Mouse (Mus musculus) retina, embryonic 14.5 days (tissue): ENCODE measurements around the gene Zc3hav1.

Experiments
- DNase-seq: peaks from one replicate; pipeline ENCODE4 v3.0.0-alpha.2; 2015; ENCODE audit warnings: low spot score

Zc3hav1 gene

DNA sequence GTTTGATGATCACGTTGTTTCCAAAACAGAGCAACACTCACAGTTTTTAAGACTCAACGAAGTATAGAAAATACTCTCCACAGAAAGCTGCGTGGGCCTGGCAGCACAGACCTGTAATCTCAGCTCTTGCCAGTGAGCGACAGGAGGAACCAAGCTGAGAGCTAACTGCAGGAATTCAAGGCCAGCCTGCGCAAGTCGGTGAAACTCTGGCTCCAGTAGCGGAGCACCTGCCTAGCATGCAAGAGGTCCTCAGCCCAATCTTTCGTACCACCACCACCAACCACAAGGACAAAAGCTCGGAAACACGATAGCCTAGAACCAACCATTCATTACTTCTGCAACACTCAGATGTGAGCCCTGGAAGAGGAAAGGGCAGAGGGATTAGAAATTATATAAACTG is 2.0 kb downstream of the Zc3hav1 start:
- DNase-seq = peak; percentile 28

DNA sequence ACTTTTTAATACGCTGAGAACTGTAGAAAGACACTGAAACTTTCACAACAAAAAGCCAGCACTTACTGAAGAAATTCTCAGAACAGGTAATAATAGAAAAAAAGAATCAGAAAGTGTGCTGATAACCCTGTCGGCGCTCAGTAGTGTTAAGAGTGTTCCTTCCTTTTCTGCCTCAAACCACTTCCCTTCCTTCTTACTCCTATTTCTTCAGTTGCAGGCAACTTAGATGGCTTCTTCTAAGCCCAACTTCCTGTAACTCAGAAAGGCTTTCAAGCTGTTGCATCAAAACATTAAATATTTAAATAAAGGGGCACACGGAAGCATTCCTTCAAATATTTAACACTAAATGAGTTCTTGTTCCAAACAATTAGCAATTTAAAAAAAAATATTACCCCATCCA is 2.5 kb downstream of the Zc3hav1 start:
- peak; percentile 6 for DNase-seq

DNA sequence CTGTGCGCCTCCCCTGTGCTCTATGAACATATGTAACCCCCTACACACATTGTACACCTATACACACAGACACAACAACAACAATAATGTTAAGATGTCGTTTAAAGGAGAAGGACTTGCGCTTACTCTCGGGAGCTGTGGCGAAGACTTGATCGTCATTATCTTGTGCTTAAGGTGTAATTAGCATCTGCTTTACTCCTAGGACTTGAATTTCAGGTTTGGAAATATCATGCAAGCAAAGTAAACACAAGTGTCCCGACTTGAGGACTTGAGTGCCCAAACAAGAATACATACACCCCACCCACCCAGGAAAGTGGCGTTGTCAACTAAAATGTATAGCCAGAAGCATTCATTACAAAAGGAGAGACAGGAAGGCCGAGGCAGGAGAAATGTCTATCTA is 4.6 kb downstream of the Zc3hav1 start:
- no peak for DNase-seq

DNA sequence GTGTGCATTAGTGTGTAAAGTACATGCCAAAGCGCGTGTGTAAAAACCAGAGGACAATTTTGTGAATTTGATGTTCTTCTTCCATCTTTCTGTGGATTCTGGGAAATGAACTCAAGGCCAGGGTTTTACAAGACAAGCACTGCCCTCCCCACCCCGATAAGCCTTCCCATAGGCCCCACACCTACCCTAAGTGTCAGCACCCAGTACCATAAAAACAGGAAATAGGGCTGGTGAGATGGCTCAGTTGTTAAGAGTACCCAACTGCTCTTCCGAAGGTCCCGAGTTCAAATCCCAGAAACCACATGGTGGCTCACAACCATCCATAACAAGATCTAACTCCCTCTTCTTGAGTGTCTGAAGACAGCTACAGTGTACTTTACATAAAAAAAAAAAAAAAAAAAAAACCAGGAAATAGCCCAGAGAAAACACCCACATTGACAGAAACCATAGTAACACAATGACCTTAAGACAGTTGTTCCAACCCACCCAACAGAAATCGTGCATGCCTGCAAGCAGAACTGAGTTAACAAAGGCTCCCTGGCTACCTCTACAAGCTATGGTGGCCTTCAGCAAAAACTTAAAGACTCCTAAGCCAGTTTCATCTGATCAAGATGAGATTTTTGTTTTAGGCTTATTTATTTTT is 5.5 kb downstream of the Zc3hav1 start:
- DNase-seq = no peak

DNA sequence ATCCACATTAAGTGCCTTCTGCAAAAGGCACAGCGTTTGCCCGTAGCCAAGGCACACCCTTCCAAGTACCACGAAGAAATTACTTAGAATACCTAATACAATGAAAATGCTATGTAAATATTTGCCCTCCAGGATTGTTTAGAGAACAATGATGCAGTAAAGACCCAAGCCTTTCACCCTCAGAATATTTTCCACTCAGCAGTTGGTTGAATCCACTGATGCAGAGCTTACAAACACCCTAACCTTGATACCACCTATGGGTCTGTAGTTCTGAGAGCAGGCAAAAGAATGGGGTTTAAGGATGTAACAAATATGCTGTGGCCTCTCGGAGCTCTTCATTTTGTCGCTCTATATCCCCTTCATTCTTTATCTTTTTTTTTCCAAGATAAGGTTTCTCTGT is 6.5 kb downstream of the Zc3hav1 start:
- no peak for DNase-seq

DNA sequence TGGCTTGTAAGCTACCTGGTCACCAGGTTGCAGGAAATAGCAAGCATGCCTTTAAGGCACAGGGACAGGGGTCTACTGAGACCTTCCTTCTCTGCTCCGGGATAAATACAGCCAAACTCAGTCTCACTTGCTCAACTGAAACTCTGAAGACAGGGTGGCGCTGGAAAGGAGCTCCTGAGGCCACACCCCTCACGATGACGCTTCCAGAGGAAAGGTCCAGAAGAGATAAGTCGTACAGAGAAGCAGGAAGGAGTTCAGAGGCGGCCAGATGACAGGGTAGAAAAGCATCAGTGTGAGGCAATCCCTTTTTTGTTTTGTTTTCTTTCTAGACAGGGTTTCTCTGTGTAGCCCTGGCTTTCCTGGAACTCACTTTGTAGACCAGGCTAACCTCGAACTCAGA is 8.6 kb downstream of the Zc3hav1 start:
- DNase-seq = no peak

DNA sequence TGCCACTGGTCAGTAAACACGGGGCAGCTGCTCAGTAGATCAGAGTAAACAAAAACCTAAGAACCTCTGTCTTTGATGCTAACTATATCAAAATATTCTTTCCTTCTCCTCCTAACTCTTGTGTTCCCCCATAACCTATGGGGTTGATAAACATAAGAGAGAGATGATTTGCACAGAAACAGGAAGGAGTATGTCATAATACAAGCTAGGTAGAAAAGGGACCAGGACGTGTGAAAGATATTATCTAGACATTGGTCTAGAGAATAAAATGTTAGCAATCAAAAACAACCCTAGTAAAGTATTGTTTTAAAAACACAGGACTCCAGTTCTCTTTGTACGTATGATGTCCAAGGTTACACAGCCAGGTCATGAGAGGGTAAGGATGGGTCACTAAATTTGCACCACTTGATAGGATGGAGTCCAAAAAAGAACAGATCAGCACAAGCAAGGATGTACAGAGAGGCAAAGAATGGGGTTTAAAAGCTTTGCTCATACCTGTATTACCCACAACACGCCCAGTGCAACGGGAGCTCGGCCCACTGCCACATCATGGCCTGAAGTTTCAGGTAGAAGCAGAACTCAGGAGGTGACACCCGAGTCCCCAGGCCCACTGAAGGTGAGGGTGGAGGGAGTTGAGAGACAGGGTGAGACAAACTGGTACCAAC is 10.3 kb downstream of the Zc3hav1 start:
- DNase-seq = no peak

DNA sequence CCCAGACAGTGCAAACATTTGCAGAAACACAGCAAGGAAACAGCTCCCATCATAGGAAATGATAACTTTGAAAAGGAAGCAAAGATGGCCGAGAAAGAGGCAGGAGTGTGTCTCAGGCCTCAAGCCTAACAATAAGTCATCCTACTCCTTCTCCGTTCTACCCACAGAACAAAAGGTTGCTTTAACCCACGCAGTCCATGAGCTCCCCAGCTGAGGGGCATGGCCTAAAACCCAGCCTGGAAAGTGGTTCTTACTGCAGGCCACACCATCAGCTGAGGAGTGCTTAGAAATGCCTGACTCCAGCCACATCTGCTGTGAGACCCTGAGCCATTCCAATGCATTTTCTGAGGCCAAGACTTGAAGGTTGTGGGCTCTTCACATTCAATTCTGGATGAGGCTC is 10.8 kb downstream of the Zc3hav1 start:
- no peak for DNase-seq

DNA sequence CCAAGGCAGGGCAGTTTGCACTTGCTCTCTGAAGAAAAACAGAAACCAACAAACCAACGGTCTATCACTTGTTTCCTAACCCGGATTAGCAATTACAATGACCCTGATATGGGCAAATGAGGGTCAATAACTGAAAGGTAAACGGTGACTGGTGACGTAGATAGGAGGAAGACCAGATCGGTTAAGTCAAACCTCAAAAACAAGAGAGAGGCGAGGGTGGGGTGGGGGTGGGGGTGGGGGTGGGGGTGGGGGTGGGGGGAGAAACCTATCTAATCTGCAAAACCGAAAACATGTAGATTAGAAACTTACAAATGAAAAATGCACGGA is 11.8 kb downstream of the Zc3hav1 start:
- no peak for DNase-seq

DNA sequence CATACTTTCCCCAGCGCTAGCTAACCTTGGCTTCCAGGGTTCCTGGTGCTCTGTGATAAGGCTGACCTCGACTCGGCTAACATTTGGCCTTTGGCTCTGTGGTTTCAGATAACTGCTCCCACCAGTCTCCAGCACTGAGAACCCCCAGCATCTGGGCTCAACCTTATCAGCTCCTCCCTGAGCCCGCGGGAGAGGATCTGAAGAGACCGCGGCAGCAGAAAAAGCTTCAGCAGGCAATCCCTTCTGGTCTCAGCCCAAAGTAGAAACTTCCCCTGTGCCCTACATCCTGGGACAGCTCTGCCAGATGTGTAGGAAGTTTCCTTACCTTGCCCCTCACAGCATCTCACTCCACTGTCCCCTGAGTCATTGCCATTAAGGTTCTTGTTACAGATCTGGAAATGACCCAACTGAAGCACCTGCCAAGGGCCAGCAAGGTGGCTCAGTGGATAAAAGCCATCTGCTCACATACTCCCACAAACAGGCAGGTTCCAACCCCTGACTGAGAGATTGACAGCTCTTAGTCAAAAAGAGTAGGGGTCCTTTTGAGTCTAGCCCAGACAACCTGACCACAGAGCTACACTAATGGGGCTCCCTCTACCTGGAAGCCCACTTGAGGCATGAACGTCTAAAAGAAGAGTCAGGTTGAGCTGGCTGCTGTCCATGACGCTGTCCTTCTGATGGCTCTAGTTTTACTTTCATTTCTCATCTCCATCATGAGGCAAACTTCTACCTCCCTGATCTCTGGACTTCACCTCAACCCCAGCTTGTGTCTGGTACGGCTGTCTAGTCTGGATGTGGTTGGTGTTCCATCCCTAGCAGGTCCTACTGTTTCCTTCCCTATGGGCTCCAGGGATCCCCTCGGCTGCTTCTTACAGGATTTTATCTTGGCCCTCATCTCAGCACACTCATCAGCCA is 12.4 kb downstream of the Zc3hav1 start:
- DNase-seq = no peak

DNA sequence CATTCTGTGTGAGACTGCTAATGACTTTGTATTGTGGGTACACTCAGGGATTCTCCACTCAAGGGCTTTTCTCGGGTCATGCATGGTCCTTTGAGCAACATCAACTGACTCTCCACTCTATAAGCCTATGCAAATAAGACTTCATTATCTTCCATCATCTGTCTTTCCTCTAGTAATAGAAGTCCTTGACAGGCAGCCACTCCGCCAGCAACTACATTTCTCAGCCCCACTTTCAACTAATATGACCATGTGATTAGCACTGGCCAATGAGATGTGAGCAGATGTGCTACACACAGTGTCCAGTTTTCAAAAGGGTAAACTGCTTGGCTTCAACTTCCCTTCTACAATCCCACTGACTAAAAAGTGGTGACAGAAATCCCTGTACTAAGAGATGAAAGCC is 15.3 kb downstream of the Zc3hav1 start:
- no peak for DNase-seq

DNA sequence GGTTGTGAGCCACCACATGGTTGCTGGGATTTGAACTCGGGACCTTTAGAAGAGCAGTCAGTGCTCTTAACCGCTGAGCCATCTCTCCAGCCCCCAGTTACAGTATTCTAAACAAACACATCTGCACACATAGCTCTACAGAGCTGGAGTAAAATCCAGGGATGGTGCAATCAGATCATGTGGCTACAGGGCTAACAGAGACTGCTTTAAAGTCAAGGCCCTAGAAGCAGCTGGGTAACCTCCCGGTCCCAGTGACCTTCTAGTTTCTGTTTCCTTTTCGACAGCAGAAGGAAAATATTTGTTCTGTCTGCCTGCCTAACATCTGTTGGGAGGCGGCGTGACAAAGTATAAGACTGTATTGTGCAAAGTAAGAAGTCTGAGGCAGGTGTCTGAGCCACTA is 16.5 kb downstream of the Zc3hav1 start:
- no peak for DNase-seq

DNA sequence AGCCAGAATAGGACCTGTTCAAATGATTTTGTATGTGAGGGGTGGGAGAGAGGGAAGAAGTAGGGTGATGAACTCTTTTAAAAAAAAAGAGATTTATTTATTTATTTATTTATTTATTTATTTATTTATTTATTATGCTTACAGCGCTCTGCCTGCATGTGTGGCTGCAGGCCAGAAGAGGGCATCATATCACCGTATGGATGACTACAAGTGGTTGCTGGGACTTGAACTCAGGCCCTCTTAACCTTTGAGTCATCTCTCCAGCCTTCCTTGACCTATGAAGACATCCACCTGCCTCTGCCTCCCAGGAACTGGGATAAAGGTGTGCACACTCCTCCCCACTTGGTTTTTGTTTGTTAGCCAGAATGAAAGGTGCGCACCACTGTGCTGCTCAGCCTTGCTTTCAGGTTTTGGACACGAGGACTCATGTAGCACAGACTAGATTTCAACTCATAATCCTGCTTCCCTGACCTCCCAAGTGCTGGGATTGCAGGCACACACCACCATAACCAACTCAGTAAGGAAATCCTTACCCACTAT is 17.2 kb downstream of the Zc3hav1 start:
- DNase-seq = no peak

DNA sequence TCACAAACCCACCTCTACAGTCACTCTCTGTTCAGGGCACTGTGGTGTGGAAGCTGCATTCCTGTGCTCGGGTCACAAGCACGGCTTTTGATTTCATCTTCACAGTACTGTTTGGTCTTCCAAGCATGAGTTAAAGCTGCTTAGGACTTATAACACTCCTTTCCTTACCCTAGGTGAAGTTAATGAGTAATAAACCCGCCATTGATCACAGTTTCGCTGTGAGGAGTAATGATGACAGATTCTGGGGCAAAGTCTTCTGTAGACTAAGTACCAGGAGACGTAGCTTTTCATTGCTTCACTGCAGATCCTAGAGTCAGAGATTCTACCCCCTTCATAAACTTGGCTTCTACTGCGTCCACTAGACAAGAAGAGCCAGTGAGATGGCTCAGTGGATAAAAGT is 19.1 kb downstream of the Zc3hav1 start:
- DNase-seq = no peak

DNA sequence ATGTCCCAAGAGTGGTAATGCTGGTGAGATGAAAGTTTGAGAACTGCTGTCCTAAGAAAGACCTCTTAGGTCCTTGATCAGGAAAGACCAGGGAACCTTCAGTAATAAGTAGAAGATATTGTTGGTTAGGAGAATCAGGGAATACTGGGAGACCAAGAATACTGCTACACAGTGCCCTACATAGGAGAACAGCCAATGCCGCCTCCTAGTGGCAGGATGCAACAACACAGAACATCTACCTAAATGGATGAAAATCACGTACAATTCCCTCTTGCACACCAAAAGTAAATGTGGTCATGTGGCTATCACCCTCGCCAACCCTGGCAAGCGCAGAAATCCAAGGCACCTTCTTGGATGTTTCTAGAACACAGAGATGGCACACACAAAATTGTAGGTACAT is 27.8 kb downstream of the Zc3hav1 start:
- peak; percentile 84 for DNase-seq

DNA sequence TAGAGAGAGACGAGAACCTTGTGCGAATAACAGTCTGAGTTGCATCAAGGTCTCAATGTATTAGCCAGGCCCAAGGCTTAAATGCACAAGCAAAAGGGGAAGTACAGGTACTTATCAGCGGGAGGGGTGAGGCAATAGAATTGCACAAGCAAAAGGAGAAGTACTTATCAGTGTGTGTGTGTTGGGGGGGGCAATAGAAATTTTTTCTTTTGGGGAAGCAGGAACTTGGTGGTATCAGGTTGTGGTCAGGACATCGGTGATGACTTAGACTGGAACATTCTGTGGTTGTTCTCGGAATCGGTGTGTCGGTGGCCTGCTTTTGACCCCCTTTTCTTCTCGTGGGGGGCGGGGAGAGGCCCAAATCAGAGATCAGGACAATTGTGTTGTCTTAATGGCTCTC is 33.8 kb downstream of the Zc3hav1 start:
- no peak for DNase-seq

DNA sequence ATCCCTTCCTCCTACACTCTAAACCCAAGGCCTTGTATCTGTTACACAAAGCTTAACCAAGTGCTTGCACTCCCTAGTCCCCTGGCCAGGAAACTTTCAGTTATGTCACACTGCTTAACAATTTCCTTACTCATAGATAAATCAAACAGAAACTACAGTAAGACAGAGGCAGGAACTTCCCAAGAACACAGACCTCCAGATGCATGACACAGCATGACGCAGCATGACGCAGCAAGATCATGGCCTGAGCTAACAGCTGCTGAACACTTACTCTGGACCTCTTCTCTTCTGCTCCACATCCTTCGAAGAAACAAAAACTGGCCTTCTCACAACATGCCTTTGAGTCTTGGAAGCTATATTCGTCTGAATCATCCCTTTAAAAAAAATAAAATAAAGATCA is 38.4 kb downstream of the Zc3hav1 start:
- DNase-seq = no peak

DNA sequence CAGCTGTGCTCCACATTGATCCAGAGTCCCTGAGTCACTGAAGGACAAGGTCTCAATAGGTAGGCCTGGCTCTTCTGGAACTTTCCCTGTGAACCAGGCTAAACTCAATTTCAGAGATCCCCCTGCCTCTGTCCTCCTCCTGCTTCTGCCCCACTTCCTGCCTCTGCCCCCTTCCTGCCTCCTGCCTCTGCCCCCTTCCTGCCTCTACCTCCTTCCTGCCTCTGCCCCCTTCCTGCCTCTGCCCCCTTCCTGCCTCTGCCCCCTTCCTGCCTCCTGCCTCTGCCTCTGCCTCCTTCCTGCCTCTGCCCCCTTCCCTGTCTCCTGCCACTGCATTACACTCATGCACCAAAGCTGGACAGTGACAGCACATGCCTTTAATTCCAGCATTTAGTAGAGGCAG is 44.7 kb downstream of the Zc3hav1 start:
- no peak for DNase-seq

DNA sequence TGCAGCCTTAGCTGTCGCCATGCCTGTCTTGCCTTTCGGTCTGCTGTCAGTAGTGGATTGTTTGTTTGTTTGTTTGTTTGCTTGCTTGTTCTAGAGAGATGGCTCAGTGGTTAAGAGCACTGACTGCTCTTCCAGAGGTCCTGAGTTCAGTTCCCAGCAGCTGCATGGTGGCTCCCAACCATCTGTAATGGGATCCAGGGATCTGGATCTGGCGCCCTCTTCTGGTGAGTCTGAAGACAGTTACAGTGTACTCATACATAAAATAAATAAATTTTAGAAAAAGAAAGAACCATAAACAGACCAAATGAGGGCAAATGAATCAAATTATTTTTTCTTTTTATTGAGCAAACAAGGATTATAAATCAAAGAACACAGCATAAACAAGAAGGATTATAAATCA is 49.4 kb downstream of the Zc3hav1 start:
- no peak for DNase-seq

DNA sequence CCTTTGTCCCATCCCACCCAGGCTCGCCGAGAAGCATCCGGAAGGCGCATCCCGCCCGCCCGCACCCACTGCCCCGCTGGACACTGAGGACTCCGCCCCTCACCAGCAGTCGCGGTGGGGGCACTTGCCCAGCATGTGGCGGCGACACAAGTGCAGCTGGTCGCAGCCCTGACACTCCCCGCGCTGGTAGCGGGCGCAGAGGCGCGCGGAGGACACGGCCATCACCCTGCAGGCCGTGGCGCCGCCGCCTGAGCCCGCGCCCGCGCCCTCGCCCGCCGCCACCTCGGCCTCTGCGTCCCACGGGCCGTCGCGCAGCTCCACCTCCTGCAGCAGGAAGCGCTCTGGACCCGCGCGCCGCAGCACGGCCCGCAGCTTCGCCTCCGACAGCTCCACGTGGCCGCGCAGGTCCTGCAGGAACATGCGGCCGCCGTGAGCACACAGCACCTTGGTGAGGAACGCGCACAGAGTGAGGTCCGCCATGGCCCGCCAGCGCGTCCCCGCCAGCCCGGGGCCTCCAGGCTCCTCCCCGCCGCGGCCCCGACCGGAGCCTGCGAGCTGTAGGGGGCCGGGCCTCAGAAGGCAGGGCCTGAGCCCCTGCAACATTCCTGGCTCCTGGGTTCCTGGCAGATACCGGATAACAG is 55.5 kb downstream of the Zc3hav1 start, which contains the start of gene Zc3hav1l:
Gene Zc3hav1l, minus strand, starts transcription at position 499 of the 641 bp plus-strand sequence.
- DNase-seq = peak; percentile 82

DNA sequence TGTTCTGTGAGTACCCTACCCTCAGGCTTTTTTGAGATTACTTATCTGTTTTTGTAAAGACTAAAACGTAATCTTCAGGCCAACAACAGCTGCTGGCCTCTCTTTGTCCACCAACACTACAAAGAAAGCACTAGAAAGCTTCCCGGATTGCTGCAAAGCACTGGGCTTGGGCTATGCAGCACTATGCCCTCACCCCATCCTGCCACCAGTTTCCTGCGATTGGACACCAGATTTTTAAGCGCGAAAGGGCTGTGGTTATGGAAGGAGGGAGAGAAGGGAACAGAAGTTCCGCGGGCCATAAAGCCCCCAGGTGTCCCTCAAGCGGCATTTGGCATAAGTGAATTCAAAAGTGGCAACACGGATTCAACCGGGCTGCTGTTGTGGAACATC is 56.2 kb downstream of the Zc3hav1 start:
- DNase-seq = peak; percentile 68

DNA sequence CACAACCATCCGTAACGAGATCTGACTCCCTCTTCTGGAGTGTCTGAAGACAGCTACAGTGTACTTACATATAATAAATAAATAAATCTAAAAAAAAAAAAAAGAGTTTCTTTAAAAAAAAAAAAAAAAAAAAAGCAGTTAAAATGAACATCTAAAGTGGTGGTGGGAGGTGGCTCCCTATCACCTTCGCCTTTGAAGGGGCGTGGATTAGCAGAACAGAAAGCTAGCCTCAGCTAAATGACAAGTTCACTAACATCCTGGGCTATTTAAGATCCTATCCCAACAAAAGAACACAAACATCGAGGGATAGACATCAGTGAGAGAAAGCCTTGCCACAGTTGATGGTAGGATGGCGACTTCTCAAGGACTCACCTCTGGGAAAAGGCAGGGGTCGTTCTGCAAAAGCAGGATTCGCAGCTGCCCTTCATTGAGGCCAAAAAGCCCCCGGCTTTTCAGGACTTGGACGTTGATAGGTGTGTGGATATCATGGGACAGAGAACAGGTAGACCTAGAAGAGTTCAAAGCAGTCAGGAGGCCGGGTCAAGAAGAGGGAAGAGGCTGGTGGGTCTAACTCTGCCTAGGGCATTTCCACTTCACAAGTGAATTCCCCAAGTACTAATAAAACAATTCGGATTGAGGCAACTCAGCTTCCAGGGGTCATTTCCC is 56.7 kb downstream of the Zc3hav1 start:
- no peak for DNase-seq
